Mouse (Mus musculus): Measurements from ENCODE around the gene Chga. TPM values are rescaled to one million over a fixed set of nuclear protein-coding genes. Genes with fewer than 3 reads are reported as not detected.
A peak's percentile ranks its signal among the peaks of the same experiment; 100 is the strongest.

Chga gene
- polyA plus RNA-seq, 1 experiment from 2014 or later: 30.2 TPM

GRCm38 (mm10) chr12:102568219-102568618 is 13.4 kb downstream of the Chga start:
- H3K27me3 ChIP-seq: no peaks in the 10 kb centered on the region
- peaks cover 11% of the 10 kb centered on the region for H3K36me3 ChIP-seq
- no peaks in the 10 kb centered on the region for H3K9me3 ChIP-seq (replicated peaks)
- H3K4me1 ChIP-seq: peaks cover 13% of the 10 kb centered on the region; the same call in 1 of the 2 replicates
- H3K9ac ChIP-seq: no peak overlapping the region
- no peak overlapping the region for H3K4me2 ChIP-seq
- no peak overlapping the region for H3K27ac ChIP-seq
- 0 out of 2 replicates have a peak, but pooled peaks have one; percentile 19 for ATAC-seq (replicated peaks; ENCODE audit: low FRiP score)
- no peak overlapping the region for H3K4me3 ChIP-seq (replicated peaks)
- WGBS: 62% methylated on average over 7 of the region's 7 CpGs

- Histone ChIP-seq H3K27ac (no peak overlapping the region), H3K4me1 (peaks cover 13% of the 10 kb centered on the region; the same call in 1 of the 2 replicates), H3K4me3 (replicated peaks) (no peak overlapping the region), H3K4me2 (no peak overlapping the region), H3K9ac (no peak overlapping the region), H3K9me3 (replicated peaks) (no peaks in the 10 kb centered on the region), H3K36me3 (peaks cover 17% of the 10 kb centered on the region), H3K27me3 (no peaks in the 10 kb centered on the region)
- no peak for ATAC-seq (replicated peaks; ENCODE audit: low FRiP score)
- WGBS: 81% methylated on average over 13 of the region's 13 CpGs
These were observed 15.3 kb downstream of the Chga start for GRCm38 (mm10) chr12:102570111-102570510.

- H3K4me2 ChIP-seq: no peak overlapping the region
- H3K27me3 ChIP-seq: no peaks in the 10 kb centered on the region
- no peak overlapping the region for H3K27ac ChIP-seq
- no peaks in the 10 kb centered on the region for H3K9me3 ChIP-seq (replicated peaks)
- H3K4me3 ChIP-seq (replicated peaks): no peak overlapping the region
- no peak for ATAC-seq (replicated peaks; ENCODE audit: low FRiP score)
- no peak overlapping the region for H3K9ac ChIP-seq
- WGBS: 62% methylated on average over 5 of the region's 5 CpGs
- peaks cover 16% of the 10 kb centered on the region; the same call in 1 of the 2 replicates for H3K4me1 ChIP-seq
- H3K36me3 ChIP-seq: peaks cover 17% of the 10 kb centered on the region
These were observed 16.0 kb downstream of the Chga start for GRCm38 (mm10) chr12:102570734-102571133.

GRCm38 (mm10) chr12:102571666-102572065 is 16.9 kb downstream of the Chga start:
- no peak overlapping the region for H3K9ac ChIP-seq
- no peak overlapping the region for H3K27ac ChIP-seq
- H3K4me1 ChIP-seq: peaks cover 22% of the 10 kb centered on the region
- WGBS: 85% methylated on average over 9 of the region's 9 CpGs
- H3K4me2 ChIP-seq: no peak overlapping the region
- no peaks in the 10 kb centered on the region for H3K27me3 ChIP-seq
- no peak for ATAC-seq (replicated peaks; ENCODE audit: low FRiP score)
- H3K4me3 ChIP-seq (replicated peaks): no peak overlapping the region
- no peaks in the 10 kb centered on the region for H3K9me3 ChIP-seq (replicated peaks)
- H3K36me3 ChIP-seq: peaks cover 17% of the 10 kb centered on the region

- WGBS: 80% methylated on average over 7 of the region's 7 CpGs
- no peak overlapping the region for H3K4me2 ChIP-seq
- no peaks in the 10 kb centered on the region for H3K9me3 ChIP-seq (replicated peaks)
- H3K27me3 ChIP-seq: no peaks in the 10 kb centered on the region
- no peak overlapping the region for H3K4me3 ChIP-seq (replicated peaks)
- peaks cover 25% of the 10 kb centered on the region for H3K36me3 ChIP-seq
- H3K27ac ChIP-seq: no peak overlapping the region
- no peak overlapping the region for H3K9ac ChIP-seq
- H3K4me1 ChIP-seq: peaks cover 20% of the 10 kb centered on the region
- no peak for ATAC-seq (replicated peaks; ENCODE audit: low FRiP score)
These were observed 18.3 kb downstream of the Chga start for GRCm38 (mm10) chr12:102573036-102573435.

- Histone ChIP-seq H3K27me3 (no peaks in the 10 kb centered on the region), H3K27ac (no peak overlapping the region), H3K4me2 (no peak overlapping the region), H3K9ac (no peak overlapping the region), H3K4me3 (replicated peaks) (no peak overlapping the region), H3K36me3 (peaks cover 29% of the 10 kb centered on the region), H3K4me1 (peaks cover 9% of the 10 kb centered on the region), H3K9me3 (replicated peaks) (no peaks in the 10 kb centered on the region)
- WGBS: 65% methylated on average over 5 of the region's 5 CpGs
- no peak for ATAC-seq (replicated peaks; ENCODE audit: low FRiP score)
These were observed 21.0 kb downstream of the Chga start for GRCm38 (mm10) chr12:102575541-102576329.

GRCm38 (mm10) chr12:102576659-102577398 is 22.1 kb downstream of the Chga start:
- H3K4me3 ChIP-seq (replicated peaks): no peak overlapping the region
- H3K4me1 ChIP-seq: peaks cover 9% of the 10 kb centered on the region
- peaks cover 29% of the 10 kb centered on the region for H3K36me3 ChIP-seq
- 59% methylated on average over 10 of the region's 10 CpGs for WGBS
- H3K27ac ChIP-seq: no peak overlapping the region
- H3K4me2 ChIP-seq: no peak overlapping the region
- no peak for ATAC-seq (replicated peaks; ENCODE audit: low FRiP score)
- H3K9ac ChIP-seq: no peak overlapping the region
- no peaks in the 10 kb centered on the region for H3K9me3 ChIP-seq (replicated peaks)
- no peaks in the 10 kb centered on the region for H3K27me3 ChIP-seq

GRCm38 (mm10) chr12:102579041-102579440 is 24.3 kb downstream of the Chga start:
- Histone ChIP-seq H3K4me3 (replicated peaks) (no peak overlapping the region), H3K4me1 (peaks cover 9% of the 10 kb centered on the region), H3K27me3 (no peaks in the 10 kb centered on the region), H3K27ac (no peak overlapping the region), H3K4me2 (no peak overlapping the region), H3K9ac (no peak overlapping the region), H3K9me3 (replicated peaks) (no peaks in the 10 kb centered on the region), H3K36me3 (peaks cover 20% of the 10 kb centered on the region)
- peak; percentile 75 for ATAC-seq (replicated peaks; ENCODE audit: low FRiP score)
- WGBS: 47% methylated on average over 6 of the region's 6 CpGs

- no peak for ATAC-seq (replicated peaks; ENCODE audit: low FRiP score)
- WGBS: 71% methylated on average over 5 of the region's 5 CpGs
These were observed 26.9 kb downstream of the Chga start for GRCm38 (mm10) chr12:102581579-102582196.

GRCm38 (mm10) chr12:102582441-102582840 is 27.7 kb downstream of the Chga start:
- peaks cover 26% of the 10 kb centered on the region for H3K36me3 ChIP-seq
- no peaks in the 10 kb centered on the region for H3K4me1 ChIP-seq
- H3K27me3 ChIP-seq: no peaks in the 10 kb centered on the region
- 69% methylated on average over 11 of the region's 11 CpGs for WGBS
- no peak overlapping the region for H3K9ac ChIP-seq
- no peak overlapping the region for H3K4me2 ChIP-seq
- ATAC-seq (replicated peaks; ENCODE audit: low FRiP score): no peak
- H3K27ac ChIP-seq: no peak overlapping the region
- H3K4me3 ChIP-seq (replicated peaks): no peak overlapping the region
- H3K9me3 ChIP-seq (replicated peaks): no peaks in the 10 kb centered on the region

More at GRCm38 (mm10) chr12:102581579-102582196, 26.9 kb downstream of the Chga start:
- Histone ChIP-seq H3K4me3 (replicated peaks) (no peak overlapping the region), H3K4me1 (peaks cover under 1% of the 10 kb centered on the region; the same call in 1 of the 2 replicates), H3K9ac (no peak overlapping the region), H3K27me3 (no peaks in the 10 kb centered on the region), H3K36me3 (peaks cover 24% of the 10 kb centered on the region), H3K9me3 (replicated peaks) (no peaks in the 10 kb centered on the region), H3K4me2 (no peak overlapping the region), H3K27ac (no peak overlapping the region)

- H3K4me3 ChIP-seq (replicated peaks): no peak overlapping the region
- H3K27me3 ChIP-seq: no peaks in the 10 kb centered on the region
- WGBS: 86% methylated on average over 3 of the region's 3 CpGs
- ATAC-seq (replicated peaks; ENCODE audit: low FRiP score): no peak
- no peaks in the 10 kb centered on the region for H3K9me3 ChIP-seq (replicated peaks)
- no peak overlapping the region for H3K9ac ChIP-seq
- no peak overlapping the region for H3K27ac ChIP-seq
- peaks cover 4% of the 10 kb centered on the region; the same call in 1 of the 2 replicates for H3K4me1 ChIP-seq
- no peak overlapping the region for H3K4me2 ChIP-seq
- peaks cover 14% of the 10 kb centered on the region; the same call in 1 of the 2 replicates for H3K36me3 ChIP-seq
These were observed 30.6 kb downstream of the Chga start for GRCm38 (mm10) chr12:102585390-102585789.
